Mouse (Mus musculus) brain, embryonic 14.5 days (tissue): ENCODE results near the gene Kmt2c.

Experiments
- CTCF ChIP-seq: fragments of 200-500 bp; IDR thresholded peaks from 2 replicates; pipeline ENCODE4 v1.5.1; 2012; ENCODE audit warnings: inconsistent platforms, mild to moderate bottlenecking, moderate library complexity, borderline replicate concordance; ENCODE audit not compliant: insufficient read depth, insufficient read length; ENCODE audit errors: extremely low read depth
- POLR2A ChIP-seq: fragments of 200-500 bp; IDR thresholded peaks from 2 replicates; pipeline ENCODE4 v1.6.1; 2012; ENCODE audit warnings: mild to moderate bottlenecking, inconsistent platforms, borderline replicate concordance; ENCODE audit not compliant: poor library complexity, insufficient read depth, insufficient read length, severe bottlenecking; ENCODE audit errors: extremely low read depth

DNA sequence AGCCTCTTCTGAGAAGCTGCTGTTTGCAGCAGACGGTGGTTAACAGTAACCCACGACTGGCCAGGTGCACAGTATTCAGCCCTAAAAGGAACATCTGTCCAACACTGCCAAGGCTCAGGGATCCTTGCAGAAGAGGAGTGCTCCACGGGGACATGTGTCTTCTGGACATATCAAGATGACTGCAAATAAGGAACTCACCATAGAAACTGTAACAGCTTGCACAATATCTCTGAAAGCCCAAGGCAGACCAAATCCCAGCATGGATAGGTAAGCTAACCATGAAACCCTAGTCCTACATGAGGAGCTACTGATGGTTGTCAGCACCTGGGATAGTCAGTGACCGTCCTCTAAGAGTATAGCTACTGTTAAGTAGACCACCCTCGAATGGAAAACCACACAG, 22.9 kb upstream of the Kmt2c start:
- TF ChIP-seq CTCF (no peak), POLR2A (no peak)
